Mouse (Mus musculus): ENCODE data around the gene Scfd2. TPM values are rescaled to one million over a fixed set of nuclear protein-coding genes. Genes with fewer than 3 reads are reported as not detected.

The Scfd2 gene
- polyA plus RNA-seq, 1 experiment from 2014 or later = 7.3 TPM

DNA sequence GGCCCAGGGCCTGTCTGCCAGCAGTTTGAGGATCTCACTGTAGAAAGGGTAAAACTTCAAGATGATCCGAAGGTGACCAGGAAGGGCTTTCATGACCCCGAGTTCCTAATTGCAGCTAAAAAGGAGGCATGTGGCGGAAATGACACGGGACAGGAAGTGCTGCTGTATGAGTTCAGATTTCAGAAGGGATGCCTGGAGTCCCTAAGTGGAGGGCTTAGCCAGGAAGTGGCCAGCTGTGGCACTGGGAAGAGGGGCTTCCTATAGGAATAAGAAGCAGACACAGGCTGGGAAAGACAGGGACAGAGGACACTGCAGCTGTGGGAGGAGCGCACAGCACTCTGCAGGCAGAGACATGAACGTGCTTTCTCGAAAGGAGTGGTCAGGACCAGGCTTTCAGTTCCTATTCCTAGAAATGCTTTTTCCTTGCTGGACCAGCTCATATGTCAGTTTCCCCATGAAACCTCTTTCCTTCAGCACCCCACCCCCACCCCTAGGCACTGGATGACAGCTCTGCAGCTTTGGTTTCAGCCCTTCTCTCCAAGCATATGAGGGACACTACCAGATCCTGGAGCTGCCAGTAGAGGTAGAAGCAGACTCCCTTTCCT is 277.7 kb downstream of the Scfd2 start:
- DNase-seq (peak; percentile 22), ATAC-seq (peak; percentile 44)
- Histone ChIP-seq H3K36me3 (replicated peaks; ENCODE audit: insufficient read depth, low read length) (no peaks in the 10 kb centered on the region), H3K9ac (replicated peaks) (no peak overlapping the region), H3K4me1 (ENCODE audit: insufficient read depth) (no peaks in the 10 kb centered on the region; the same call in 1 of the 2 replicates), H3K27me3 (ENCODE audit: insufficient read depth, low read length) (no peaks in the 10 kb centered on the region), H3K27ac (ENCODE audit: low read depth) (no peak overlapping the region), H3K4me2 (ENCODE audit: low read depth, low read length) (no peak overlapping the region), H3K9me3 (ENCODE audit: low read length) (no peaks in the 10 kb centered on the region), H3K4me3 (ENCODE audit: low read depth, low read length) (no peak overlapping the region)
- TF ChIP-seq EP300 (IDR thresholded peaks at IDR 0.05; ENCODE audit: low read depth) (peak; percentile 44; the same call in 1 of the 2 replicates), CTCF (IDR thresholded peaks at IDR 0.05; ENCODE audit: low read depth) (no peak)
- 51% methylated on average over 7 of the region's 7 CpGs for WGBS (ENCODE audit: insufficient replicate concordance)

- Histone ChIP-seq H3K27ac (ENCODE audit: low read depth) (no peak overlapping the region), H3K27me3 (ENCODE audit: insufficient read depth, low read length) (no peaks in the 10 kb centered on the region), H3K9me3 (ENCODE audit: low read length) (no peaks in the 10 kb centered on the region), H3K36me3 (replicated peaks; ENCODE audit: insufficient read depth, low read length) (no peaks in the 10 kb centered on the region), H3K4me3 (ENCODE audit: low read depth, low read length) (no peak overlapping the region), H3K9ac (replicated peaks) (no peak overlapping the region), H3K4me1 (ENCODE audit: insufficient read depth) (no peaks in the 10 kb centered on the region; the same call in 1 of the 2 replicates), H3K4me2 (ENCODE audit: low read depth, low read length) (no peak overlapping the region)
- WGBS (ENCODE audit: insufficient replicate concordance) = 77% methylated on average over 6 of the region's 6 CpGs
- DNase-seq (no peak), ATAC-seq (no peak)
- no peak for TF ChIP-seq EP300 (IDR thresholded peaks at IDR 0.05; ENCODE audit: low read depth)
- no peak for TF ChIP-seq CTCF (IDR thresholded peaks at IDR 0.05; ENCODE audit: low read depth)
These were observed 278.8 kb downstream of the Scfd2 start for GRCm38 (mm10) chr5:74252672-74253286.

- H3K27ac ChIP-seq (ENCODE audit: low read depth) = no peak overlapping the region
- H3K4me1 ChIP-seq (ENCODE audit: insufficient read depth) = no peaks in the 10 kb centered on the region; the same call in 1 of the 2 replicates
- TF ChIP-seq EP300 (IDR thresholded peaks at IDR 0.05; ENCODE audit: low read depth) (no peak), CTCF (IDR thresholded peaks at IDR 0.05; ENCODE audit: low read depth) (no peak)
- ATAC-seq (no peak), DNase-seq (no peak)
- no peaks in the 10 kb centered on the region for H3K36me3 ChIP-seq (replicated peaks; ENCODE audit: insufficient read depth, low read length)
- H3K27me3 ChIP-seq (ENCODE audit: insufficient read depth, low read length) = no peaks in the 10 kb centered on the region
- WGBS (ENCODE audit: insufficient replicate concordance) = 60% methylated on average over 2 of the region's 2 CpGs
- no peaks in the 10 kb centered on the region for H3K9me3 ChIP-seq (ENCODE audit: low read length)
- no peak overlapping the region for H3K4me3 ChIP-seq (ENCODE audit: low read depth, low read length)
- no peak overlapping the region for H3K4me2 ChIP-seq (ENCODE audit: low read depth, low read length)
- H3K9ac ChIP-seq (replicated peaks) = no peak overlapping the region
These were observed 280.6 kb downstream of the Scfd2 start for GRCm38 (mm10) chr5:74250947-74251346.

DNA sequence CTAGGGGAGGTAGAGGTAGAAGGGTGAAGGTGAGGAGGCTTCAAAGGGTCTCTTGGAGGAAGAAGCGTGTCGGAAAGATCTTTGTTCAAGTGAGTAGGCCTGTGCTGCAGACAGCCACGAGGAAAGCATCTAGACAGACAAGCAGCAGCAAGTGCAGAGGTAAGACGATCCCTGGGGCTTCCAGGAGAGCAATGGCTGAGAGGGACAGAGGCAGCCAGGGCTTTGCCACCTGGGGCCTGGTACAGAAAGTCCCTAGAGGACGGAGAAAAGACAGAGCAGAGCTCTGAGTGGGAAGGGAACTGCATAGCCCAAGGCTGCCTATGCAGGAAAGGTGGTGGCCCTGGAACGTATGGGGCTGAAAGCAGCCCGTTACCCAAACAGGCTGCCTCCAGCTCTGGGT is 281.3 kb downstream of the Scfd2 start:
- 77% methylated on average over 7 of the region's 7 CpGs for WGBS (ENCODE audit: insufficient replicate concordance)
- no peaks in the 10 kb centered on the region; the same call in 1 of the 2 replicates for H3K4me1 ChIP-seq (ENCODE audit: insufficient read depth)
- no peaks in the 10 kb centered on the region for H3K27me3 ChIP-seq (ENCODE audit: insufficient read depth, low read length)
- no peak for DNase-seq
- H3K9ac ChIP-seq (replicated peaks) = no peak overlapping the region
- no peak overlapping the region for H3K4me3 ChIP-seq (ENCODE audit: low read depth, low read length)
- no peak overlapping the region for H3K4me2 ChIP-seq (ENCODE audit: low read depth, low read length)
- TF ChIP-seq EP300 (IDR thresholded peaks at IDR 0.05; ENCODE audit: low read depth) (no peak), CTCF (IDR thresholded peaks at IDR 0.05; ENCODE audit: low read depth) (no peak)
- H3K36me3 ChIP-seq (replicated peaks; ENCODE audit: insufficient read depth, low read length) = no peaks in the 10 kb centered on the region
- no peaks in the 10 kb centered on the region for H3K9me3 ChIP-seq (ENCODE audit: low read length)
- ATAC-seq = no peak
- no peak overlapping the region for H3K27ac ChIP-seq (ENCODE audit: low read depth)

GRCm38 (mm10) chr5:74249794-74250193 is 281.8 kb downstream of the Scfd2 start:
- ATAC-seq (no peak), DNase-seq (no peak)
- no peaks in the 10 kb centered on the region for H3K9me3 ChIP-seq (ENCODE audit: low read length)
- no peak overlapping the region for H3K4me2 ChIP-seq (ENCODE audit: low read depth, low read length)
- H3K27ac ChIP-seq (ENCODE audit: low read depth) = no peak overlapping the region
- TF ChIP-seq EP300 (IDR thresholded peaks at IDR 0.05; ENCODE audit: low read depth) (no peak), CTCF (IDR thresholded peaks at IDR 0.05; ENCODE audit: low read depth) (no peak)
- H3K4me1 ChIP-seq (ENCODE audit: insufficient read depth) = no peaks in the 10 kb centered on the region; the same call in 1 of the 2 replicates
- no peaks in the 10 kb centered on the region for H3K36me3 ChIP-seq (replicated peaks; ENCODE audit: insufficient read depth, low read length)
- H3K4me3 ChIP-seq (ENCODE audit: low read depth, low read length) = no peak overlapping the region
- WGBS (ENCODE audit: insufficient replicate concordance) = 71% methylated on average over 3 of the region's 3 CpGs
- no peaks in the 10 kb centered on the region for H3K27me3 ChIP-seq (ENCODE audit: insufficient read depth, low read length)
- no peak overlapping the region for H3K9ac ChIP-seq (replicated peaks)

GRCm38 (mm10) chr5:74246971-74247370 is 284.6 kb downstream of the Scfd2 start:
- no peaks in the 10 kb centered on the region for H3K27me3 ChIP-seq (ENCODE audit: insufficient read depth, low read length)
- ATAC-seq = no peak
- H3K9me3 ChIP-seq (ENCODE audit: low read length) = no peaks in the 10 kb centered on the region
- no peak overlapping the region for H3K9ac ChIP-seq (replicated peaks)
- no peaks in the 10 kb centered on the region for H3K36me3 ChIP-seq (replicated peaks; ENCODE audit: insufficient read depth, low read length)
- DNase-seq = no peak
- H3K4me2 ChIP-seq (ENCODE audit: low read depth, low read length) = no peak overlapping the region
- no peak overlapping the region for H3K4me3 ChIP-seq (ENCODE audit: low read depth, low read length)
- WGBS (ENCODE audit: insufficient replicate concordance) = 67% methylated on average over 3 of the region's 3 CpGs
- no peak overlapping the region for H3K27ac ChIP-seq (ENCODE audit: low read depth)
- H3K4me1 ChIP-seq (ENCODE audit: insufficient read depth) = peaks cover 2% of the 10 kb centered on the region; the same call in 1 of the 2 replicates
- TF ChIP-seq EP300 (IDR thresholded peaks at IDR 0.05; ENCODE audit: low read depth) (no peak), CTCF (IDR thresholded peaks at IDR 0.05; ENCODE audit: low read depth) (no peak)

Measured in liver, postnatal 0 days (tissue).